Mouse (Mus musculus) lung, postnatal 36 days (tissue): ENCODE results near the gene Ndufb7.

ENCODE experiments used
- DNase-seq: peaks from one replicate; pipeline ENCODE4 v3.0.0; 2022; ENCODE audit warnings: mixed read lengths

The Ndufb7 gene

DNA sequence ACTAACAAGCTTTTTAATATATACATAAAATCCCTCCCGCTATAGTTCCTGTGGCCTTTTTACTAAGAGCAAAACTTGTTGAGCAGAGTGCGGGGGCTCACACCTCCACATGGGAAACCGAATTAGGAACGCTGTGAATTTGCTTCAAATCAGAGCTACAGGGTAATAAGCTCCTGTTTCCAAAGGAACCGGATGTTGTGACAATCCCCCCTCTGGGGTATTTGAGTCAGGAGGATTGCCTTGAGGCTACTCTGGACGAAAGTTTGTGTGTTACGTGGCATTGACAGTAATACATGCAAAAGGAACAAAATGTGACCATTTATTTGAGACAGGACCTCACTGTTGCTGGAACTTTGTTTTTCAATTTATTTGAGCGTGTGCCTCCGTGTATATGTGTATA lies 42.6 kb downstream of the Ndufb7 start:
- no peak for DNase-seq

DNA sequence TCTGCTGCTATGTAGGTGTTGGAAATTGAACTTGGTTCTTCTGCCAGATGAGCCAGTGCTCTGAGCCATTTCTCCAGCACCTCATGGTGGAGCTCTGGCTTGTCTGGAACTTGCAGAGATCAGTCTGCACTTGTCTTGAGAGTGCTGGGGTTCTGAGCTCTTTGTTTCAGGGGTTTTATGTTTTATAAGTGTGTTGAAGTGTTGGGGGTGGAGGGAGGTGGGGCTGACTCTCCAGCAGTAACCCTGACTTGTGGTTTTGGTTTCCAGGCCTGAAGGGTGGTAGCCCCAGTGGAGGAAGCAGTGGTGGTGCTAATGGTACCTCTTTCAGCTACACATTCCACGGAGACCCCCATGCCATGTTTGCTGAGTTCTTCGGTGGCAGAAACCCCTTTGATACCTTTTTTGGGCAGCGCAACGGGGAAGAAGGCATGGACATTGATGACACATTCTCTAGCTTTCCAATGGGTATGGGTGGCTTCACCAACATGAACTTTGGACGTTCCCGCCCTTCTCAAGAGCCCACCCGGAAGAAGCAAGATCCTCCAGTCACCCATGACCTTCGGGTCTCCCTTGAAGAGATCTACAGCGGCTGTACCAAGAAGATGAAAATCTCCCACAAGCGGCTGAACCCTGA lies 43.2 kb downstream of the Ndufb7 start:
- no peak for DNase-seq

DNA sequence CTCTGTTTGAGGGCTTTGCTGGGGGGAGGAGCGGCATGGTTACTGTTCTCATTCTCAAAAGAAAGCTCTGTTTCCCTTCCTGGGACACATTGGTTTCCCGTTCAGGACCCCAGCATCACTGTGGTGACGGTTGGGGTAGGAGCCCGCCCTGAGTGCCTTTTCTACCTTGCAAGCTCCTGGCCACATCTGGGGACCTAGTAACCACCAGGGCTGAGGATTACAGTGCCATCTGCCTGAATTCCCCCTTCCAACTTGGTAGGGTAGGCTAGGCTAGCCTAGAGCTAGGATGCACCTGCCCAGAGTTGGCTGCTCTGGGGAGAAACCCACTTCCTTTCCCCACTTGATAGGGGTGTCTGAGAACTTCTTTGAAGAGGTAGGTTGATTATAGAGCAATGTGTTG lies 45.5 kb downstream of the Ndufb7 start:
- DNase-seq: no peak

DNA sequence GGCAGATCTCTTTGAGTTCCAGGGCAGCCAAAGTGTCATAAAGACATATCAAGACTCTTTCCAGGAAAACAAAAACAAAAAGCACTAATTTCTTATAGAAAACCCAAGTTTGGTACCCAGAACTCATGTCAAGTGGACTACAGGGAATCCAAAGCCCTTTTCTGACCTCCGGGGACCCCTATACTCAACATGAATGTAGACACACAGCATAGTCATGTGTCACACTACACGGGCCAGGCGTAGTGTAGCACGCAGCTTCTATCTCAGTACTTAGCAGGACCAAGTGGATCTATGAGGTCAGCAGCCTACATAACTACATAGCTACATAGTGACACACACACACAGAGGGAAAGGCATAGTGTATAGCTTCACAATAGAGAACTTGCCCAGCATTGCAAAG lies 47.2 kb downstream of the Ndufb7 start:
- DNase-seq: no peak

DNA sequence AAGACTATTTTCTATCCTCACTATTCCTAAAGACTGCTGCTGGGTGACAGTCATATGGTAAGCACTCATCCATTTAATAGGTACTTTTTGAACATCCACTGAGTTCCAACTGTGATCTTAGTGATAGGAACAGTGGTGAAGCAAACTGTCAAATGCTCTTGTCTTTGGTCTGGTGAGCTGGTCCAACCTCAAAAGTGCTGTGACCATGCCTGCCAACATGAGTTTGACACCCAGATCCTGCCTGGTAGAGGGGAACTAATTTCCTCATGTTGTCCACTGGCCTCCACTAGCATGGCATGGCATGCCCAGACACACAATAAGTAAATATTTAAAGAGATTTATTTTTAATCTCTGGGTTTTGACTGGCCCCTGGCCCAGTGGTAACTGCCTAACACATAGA lies 50.2 kb downstream of the Ndufb7 start:
- DNase-seq: no peak

DNA sequence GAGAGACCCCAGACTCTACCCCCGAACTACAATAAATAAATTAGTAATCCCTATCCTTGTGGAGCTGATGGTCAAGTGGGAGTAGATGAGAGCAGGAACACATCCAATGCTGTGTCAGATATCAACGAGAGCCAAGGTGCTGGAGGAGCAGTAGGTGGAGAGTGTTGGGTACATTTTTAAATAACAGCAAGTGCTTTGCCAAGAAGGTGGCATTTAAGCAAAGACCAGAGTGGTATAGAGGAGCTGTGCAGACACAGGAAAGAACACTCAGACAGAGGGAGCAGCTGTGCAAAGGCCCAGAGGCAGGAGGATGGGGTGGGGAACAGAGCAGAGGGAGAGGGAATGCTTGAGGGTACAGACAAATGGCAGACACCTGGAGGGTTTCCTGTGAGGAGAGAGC lies 50.6 kb downstream of the Ndufb7 start:
- no peak for DNase-seq

DNA sequence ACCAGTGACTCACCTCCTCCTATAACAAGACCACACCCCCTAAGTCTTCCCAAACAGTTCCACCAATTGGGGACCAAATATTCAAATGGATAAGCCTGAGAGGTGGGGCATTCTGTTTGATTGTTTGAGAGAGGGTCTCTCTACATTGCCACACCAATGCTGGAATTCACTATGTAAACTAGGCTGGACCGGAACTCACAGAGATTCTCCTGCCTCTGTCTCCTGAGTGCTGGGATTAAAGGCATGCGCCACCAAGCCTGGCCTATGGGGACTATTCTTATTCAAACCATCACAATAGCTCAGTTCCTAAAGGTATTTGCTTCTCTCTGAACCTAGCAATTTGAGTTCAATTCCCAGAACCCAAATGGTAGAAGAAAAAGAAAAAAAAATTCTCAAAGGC lies 52.1 kb downstream of the Ndufb7 start:
- no peak for DNase-seq

DNA sequence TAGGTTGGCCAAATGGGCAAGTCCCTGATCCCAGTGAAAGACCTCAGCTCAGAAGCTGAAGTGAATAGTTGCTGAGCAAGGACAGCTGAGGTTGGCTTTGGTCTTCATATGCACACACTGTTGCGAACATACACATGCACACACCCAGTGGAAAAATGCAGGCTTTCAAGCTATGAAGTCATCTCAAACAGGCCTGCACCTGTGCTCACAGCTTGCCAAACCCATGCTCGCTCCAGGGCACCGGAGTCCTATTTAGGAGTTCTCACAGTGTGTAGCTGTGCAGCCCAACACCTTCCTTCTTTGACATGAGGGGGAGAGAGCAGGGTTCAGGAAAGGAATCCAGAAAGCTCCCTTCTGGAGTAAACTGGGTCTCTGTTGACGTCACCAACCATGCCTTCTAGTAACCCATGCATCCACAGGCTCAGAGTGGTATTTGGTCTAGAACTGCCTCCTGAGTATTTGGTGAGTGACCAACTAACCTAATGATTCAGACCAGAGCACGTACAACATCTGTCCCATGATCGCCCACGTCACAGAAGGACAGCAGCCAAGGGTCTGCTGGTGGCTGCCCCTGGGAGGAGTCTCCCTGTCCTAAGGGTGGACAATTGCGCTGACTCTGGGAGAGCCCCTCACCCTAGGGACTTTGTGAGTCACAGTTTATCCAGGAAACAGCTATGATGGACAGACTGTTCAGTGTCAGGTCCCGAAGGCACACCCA lies 53.3 kb downstream of the Ndufb7 start:
- peak; percentile 9 for DNase-seq
